Mouse (Mus musculus) bone marrow, adult 2 months (tissue): ENCODE results near the gene Edn1.

Experiments
- CTCF ChIP-seq: fragments of 200-500 bp; IDR thresholded peaks from 2 replicates; pipeline ENCODE4 v1.5.1; 2011; ENCODE audit warnings: low read length, control low read depth; ENCODE audit not compliant: control insufficient read depth, insufficient read depth
- POLR2A ChIP-seq: fragments of 200-500 bp; IDR thresholded peaks from 2 replicates; pipeline ENCODE4 v1.6.1; 2011; ENCODE audit warnings: low read depth, mild to moderate bottlenecking, control low read depth, low read length, borderline replicate concordance; ENCODE audit not compliant: control insufficient read depth

GRCm38 (mm10) chr13:42286768-42287167, 14.5 kb upstream of the Edn1 start:
- TF ChIP-seq CTCF (no peak), POLR2A (no peak)
